Comparison of ENCODE assay signal across 9 mouse cellular contexts in the genomic region with DNA sequence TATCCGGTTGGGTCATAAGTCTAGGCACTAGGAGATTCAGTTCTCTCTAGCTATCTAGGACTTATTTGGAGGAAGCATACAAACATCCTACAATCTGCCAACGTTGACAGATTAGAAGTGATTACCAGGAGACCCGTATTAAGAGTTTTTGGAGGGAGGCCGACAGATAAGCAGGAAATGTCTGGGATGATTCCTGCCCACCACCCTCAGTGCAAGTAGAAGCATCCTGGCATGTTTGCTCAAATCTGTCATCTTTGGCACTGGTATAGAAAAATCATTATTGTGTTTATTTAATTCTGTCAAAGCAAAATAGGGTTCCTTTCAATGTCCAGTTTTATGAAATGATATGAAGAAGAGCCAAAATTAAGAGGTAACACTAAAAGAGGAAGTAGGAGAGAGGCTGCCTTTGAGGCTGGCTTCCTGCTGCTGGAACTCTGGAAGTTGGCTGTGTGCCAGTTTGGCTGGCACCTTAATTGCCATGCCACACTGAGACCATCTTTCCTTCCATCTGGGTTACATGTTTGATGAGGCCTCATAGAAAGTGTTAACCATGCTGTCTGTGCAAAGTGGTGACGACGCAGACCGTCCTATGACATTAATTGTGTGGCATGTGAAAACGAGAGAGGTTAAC.
DNase-seq lines count a peak whose midpoint lies in the region; ATAC-seq lines count a peak whose summit lies in the region.
"Had no signal": no experiment of that assay in that cellular context is flagged by ENCODE, and none has a peak within 500 bp of the region (broad histone marks: within the 10 kb centered on the region; RNA-seq: fewer than 3 reads in every experiment).

No protein-coding gene starts in this region.

- H3K27ac ChIP-seq in hindbrain, embryonic 14.5 days, result no peak overlapping the region
- H3K27ac ChIP-seq in hindbrain, embryonic 10.5 days, result no peak overlapping the region
- no peak overlapping the region for H3K27ac ChIP-seq in liver, embryonic 12.5 days
- H3K27ac ChIP-seq: liver, embryonic 15.5 days had no signal

- no peaks in the 10 kb centered on the region for H3K27me3 ChIP-seq in hindbrain, embryonic 14.5 days (ENCODE audit: control insufficient read depth, insufficient read depth, low read length)
- H3K27me3 ChIP-seq in hindbrain, embryonic 10.5 days (ENCODE audit: insufficient read depth, poor library complexity, severe bottlenecking), result no peaks in the 10 kb centered on the region
- H3K27me3 ChIP-seq in liver, embryonic 12.5 days (replicated peaks), result no peaks in the 10 kb centered on the region
- H3K27me3 ChIP-seq: liver, embryonic 15.5 days had no signal

- no peak overlapping the region for H3K4me3 ChIP-seq in hindbrain, embryonic 14.5 days (replicated peaks; ENCODE audit: low read length)
- H3K4me3 ChIP-seq in hindbrain, embryonic 10.5 days, result no peak overlapping the region
- no peak overlapping the region for H3K4me3 ChIP-seq in liver, embryonic 12.5 days
- H3K4me3 ChIP-seq: liver, embryonic 15.5 days had no signal

- no peaks in the 10 kb centered on the region for H3K9me3 ChIP-seq in hindbrain, embryonic 14.5 days (ENCODE audit: control insufficient read depth, low read length)
- H3K9me3 ChIP-seq in hindbrain, embryonic 10.5 days, result no peaks in the 10 kb centered on the region
- H3K9me3 ChIP-seq in liver, embryonic 12.5 days (replicated peaks), result no peaks in the 10 kb centered on the region
- H3K9me3 ChIP-seq: liver, embryonic 15.5 days had no signal

- DNase-seq in hindbrain, embryonic 14.5 days (ENCODE audit: low spot score), result peak; percentile 67
- no peak for DNase-seq in hindbrain, embryonic 10.5 days (ENCODE audit: low spot score)
- peak; percentile 62 for DNase-seq in retina, postnatal 1 day
- no peak for DNase-seq in retina, embryonic 14.5 days (ENCODE audit: low spot score)
- peak; percentile 32 to 44 for DNase-seq in cerebellum, postnatal 36 days
- DNase-seq in naive thymus-derived CD4-positive, alpha-beta T cell, adult 2 months (ENCODE audit: low read depth), result peak; percentile 16

- H3K9ac ChIP-seq in hindbrain, embryonic 14.5 days, result no peak overlapping the region
- H3K9ac ChIP-seq in liver, embryonic 12.5 days, result no peak overlapping the region
- H3K9ac ChIP-seq: liver, embryonic 15.5 days had no signal

- ATAC-seq in hindbrain, embryonic 14.5 days (ENCODE audit: low FRiP score), result peak; percentile 34; the same call in 1 of the 2 replicates
- ATAC-seq in frontal cortex, adult (ENCODE audit: low TSS enrichment), result no peak
- no peak for ATAC-seq in liver, embryonic 12.5 days

- no peaks in the 10 kb centered on the region for H3K36me3 ChIP-seq in hindbrain, embryonic 14.5 days (replicated peaks; ENCODE audit: control insufficient read depth, insufficient read depth)
- no peaks in the 10 kb centered on the region for H3K36me3 ChIP-seq in hindbrain, embryonic 10.5 days
- no peaks in the 10 kb centered on the region for H3K36me3 ChIP-seq in liver, embryonic 12.5 days
- H3K36me3 ChIP-seq: liver, embryonic 15.5 days had no signal

- WGBS in hindbrain, embryonic 14.5 days, result 59% methylated on average over 8 of the region's 8 CpGs
- 86% methylated on average over 8 of the region's 8 CpGs for WGBS in hindbrain, embryonic 10.5 days
- 50% methylated on average over 8 of the region's 8 CpGs for WGBS in liver, embryonic 12.5 days (ENCODE audit: insufficient replicate concordance)

- H3K4me2 ChIP-seq in hindbrain, embryonic 14.5 days (replicated peaks), result no peak overlapping the region
- no peak overlapping the region for H3K4me2 ChIP-seq in liver, embryonic 12.5 days
- H3K4me2 ChIP-seq: liver, embryonic 15.5 days had no signal

- H3K4me1 ChIP-seq in hindbrain, embryonic 14.5 days (replicated peaks; ENCODE audit: control insufficient read depth, insufficient read depth, low read length), result peaks cover 13% of the 10 kb centered on the region
- no peaks in the 10 kb centered on the region for H3K4me1 ChIP-seq in hindbrain, embryonic 10.5 days (replicated peaks)
- no peaks in the 10 kb centered on the region for H3K4me1 ChIP-seq in liver, embryonic 12.5 days
- H3K4me1 ChIP-seq: liver, embryonic 15.5 days had no signal

Comparison
In these comparisons a context has a peak if more than half of its experiments do, and no peak if none do; other contexts are left out.
1. DNase-seq: peak in hindbrain, embryonic 14.5 days (single experiment), retina, postnatal 1 day (single experiment), cerebellum, postnatal 36 days (2 of 2) and naive thymus-derived CD4-positive, alpha-beta T cell, adult 2 months (single experiment); none in hindbrain, embryonic 10.5 days (single experiment) and retina, embryonic 14.5 days (single experiment).